Mouse (Mus musculus): ENCODE measurements around the gene Ltb. TPM values are rescaled to one million over a fixed set of nuclear protein-coding genes. Genes with fewer than 3 reads are reported as not detected.
A peak's percentile ranks its signal among the peaks of the same experiment; 100 is the strongest.

The Ltb gene
- polyA plus RNA-seq, 1 experiment from 2014 or later = 0.22 TPM

- H3K27me3 ChIP-seq = no peaks in the 10 kb centered on the region
- H3K9ac ChIP-seq = peak within 1 kb of the TSS; percentile 77
- WGBS = under 1% methylated on average over 35 of the region's 35 CpGs
- peak within 1 kb of the TSS; percentile 95 for H3K27ac ChIP-seq (replicated peaks)
- H3K4me3 ChIP-seq = peak within 1 kb of the TSS; percentile 53
- no peaks in the 10 kb centered on the region for H3K9me3 ChIP-seq
- ATAC-seq (ENCODE audit: low read depth) = peak; percentile 87
- peaks cover 9% of the 10 kb centered on the region for H3K36me3 ChIP-seq
- peak within 1 kb of the TSS; percentile 97 for H3K4me2 ChIP-seq
- peaks cover 53% of the 10 kb centered on the region for H3K4me1 ChIP-seq (replicated peaks)
Measured at GRCm38 (mm10) chr17:35235614-35236389, 41.6 kb downstream of the Ltb start, which contains the start of gene Nfkbil1. Gene Nfkbil1, minus strand, starts transcription at chr17:35235792.

- peaks cover 55% of the 10 kb centered on the region for H3K4me1 ChIP-seq (replicated peaks)
- WGBS = 1% methylated on average over 18 of the region's 18 CpGs
- ATAC-seq (ENCODE audit: low read depth) = peak; percentile 86
Measured at GRCm38 (mm10) chr17:35236390-35236746, 42.1 kb downstream of the Ltb start.

DNA sequence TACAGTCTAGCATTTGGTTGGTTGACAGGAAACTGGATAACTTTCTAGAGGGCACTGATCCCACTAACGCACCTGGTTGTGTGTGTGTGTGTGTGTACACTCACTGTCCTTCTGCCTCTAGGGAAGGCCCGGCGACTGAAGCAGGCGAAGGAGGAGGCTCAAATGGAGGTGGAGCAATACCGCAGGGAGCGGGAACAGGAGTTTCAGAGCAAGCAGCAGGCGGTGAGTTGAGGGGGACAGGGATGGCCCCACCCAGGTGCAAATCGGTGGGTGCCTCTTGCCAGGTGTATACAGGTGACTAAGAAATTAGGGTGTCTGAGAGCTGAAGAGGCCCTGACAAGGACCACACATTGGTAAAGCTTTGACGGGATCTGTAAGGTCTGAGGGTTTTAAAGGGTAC lies 42.8 kb downstream of the Ltb start:
- 0 out of 2 replicates have a peak, but pooled peaks cover 3% of the 10 kb centered on the region for H3K36me3 ChIP-seq
- ATAC-seq (ENCODE audit: low read depth) = no peak
- H3K27ac ChIP-seq (replicated peaks) = peak overlapping the region; percentile 95
- H3K4me3 ChIP-seq = peak overlapping the region; percentile 53
- no peaks in the 10 kb centered on the region for H3K27me3 ChIP-seq
- H3K4me1 ChIP-seq (replicated peaks) = peaks cover 52% of the 10 kb centered on the region
- 78% methylated on average over 9 of the region's 9 CpGs for WGBS
- no peaks in the 10 kb centered on the region for H3K9me3 ChIP-seq
- H3K4me2 ChIP-seq = peak overlapping the region; percentile 97
- H3K9ac ChIP-seq = peak overlapping the region; percentile 77

More at GRCm38 (mm10) chr17:35236390-35236746, 42.1 kb downstream of the Ltb start:
- Histone ChIP-seq H3K9ac (peak overlapping the region; percentile 77), H3K9me3 (no peaks in the 10 kb centered on the region), H3K4me2 (peak overlapping the region; percentile 97), H3K27me3 (no peaks in the 10 kb centered on the region), H3K4me3 (peak overlapping the region; percentile 53), H3K36me3 (peaks cover 3% of the 10 kb centered on the region; the same call in 1 of the 2 replicates), H3K27ac (replicated peaks) (peak overlapping the region; percentile 95)

- 85% methylated on average over 12 of the region's 12 CpGs for WGBS
- no peak for ATAC-seq (ENCODE audit: low read depth)
- peak overlapping the region; percentile 53; the same call in 1 of the 2 replicates for H3K4me3 ChIP-seq
- H3K27me3 ChIP-seq = no peaks in the 10 kb centered on the region
- H3K27ac ChIP-seq (replicated peaks) = no peak overlapping the region
- H3K9me3 ChIP-seq = no peaks in the 10 kb centered on the region
- H3K36me3 ChIP-seq = 0 out of 2 replicates have a peak, but pooled peaks cover 3% of the 10 kb centered on the region
- H3K4me1 ChIP-seq (replicated peaks) = peaks cover 47% of the 10 kb centered on the region
- peak overlapping the region; percentile 97 for H3K4me2 ChIP-seq
- H3K9ac ChIP-seq = peak overlapping the region; percentile 77
Measured at GRCm38 (mm10) chr17:35237504-35237903, 43.3 kb downstream of the Ltb start.

DNA sequence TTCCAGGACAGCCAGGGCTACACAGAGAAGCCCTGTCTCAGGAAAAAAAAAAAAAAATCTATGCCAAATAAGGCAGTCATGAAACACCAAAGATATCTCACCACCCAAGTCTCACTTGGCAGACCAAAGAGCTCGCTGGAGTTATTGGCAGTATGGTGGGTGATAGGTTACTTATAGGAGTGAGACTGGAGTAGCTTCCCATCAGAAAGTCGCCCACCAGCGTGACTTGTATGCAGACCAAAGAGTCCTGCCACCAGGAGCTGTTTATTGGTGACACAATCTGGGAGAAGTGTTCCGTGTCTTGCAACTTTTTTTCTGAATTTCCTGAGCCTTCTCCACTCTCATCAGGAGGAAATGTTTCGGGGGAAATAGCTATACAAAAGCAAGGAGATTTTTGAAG lies 45.5 kb downstream of the Ltb start:
- no peak for ATAC-seq (ENCODE audit: low read depth)

DNA sequence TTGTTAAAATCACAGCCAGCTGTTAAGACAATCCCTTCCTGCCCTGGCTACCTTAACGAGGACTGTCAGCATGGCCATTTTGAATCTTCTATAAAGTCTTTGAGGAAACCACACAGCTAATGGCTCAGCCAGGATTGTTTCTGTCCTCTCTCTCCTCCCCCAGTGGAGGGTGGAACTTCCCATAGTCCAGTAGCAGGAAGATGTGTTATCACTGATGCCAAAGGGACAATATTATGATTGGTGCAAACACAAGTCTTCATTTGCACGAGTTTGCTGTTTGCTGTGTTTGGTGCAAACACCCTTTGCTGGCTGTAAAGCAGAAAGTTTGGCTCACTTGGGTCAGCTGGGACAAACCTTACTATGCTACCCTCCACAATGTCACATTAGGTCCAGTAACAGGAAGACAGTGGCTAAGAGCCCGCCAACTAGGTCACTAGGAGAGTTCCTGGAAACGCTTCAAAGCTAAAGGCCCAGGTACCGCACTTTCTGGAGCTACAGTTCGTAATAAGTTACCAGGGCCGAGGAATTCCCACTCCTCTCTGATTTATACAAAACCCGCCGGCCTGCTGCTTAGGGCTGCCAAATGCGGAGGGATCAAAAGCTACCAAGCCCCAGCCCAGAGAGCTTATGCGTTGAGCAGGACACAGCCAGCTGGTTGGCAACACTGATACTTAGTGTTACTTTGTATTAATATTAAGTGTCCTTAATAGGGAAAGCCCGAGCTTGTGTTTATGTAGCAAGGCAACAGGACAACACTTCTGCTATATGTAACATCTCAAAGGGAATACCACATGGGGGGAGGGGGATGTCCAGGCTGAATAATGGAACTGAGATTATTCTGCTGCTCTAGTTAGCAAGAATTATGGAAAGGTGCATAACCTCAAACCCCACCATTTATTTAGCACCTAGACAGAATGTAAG lies 46.4 kb downstream of the Ltb start:
- peaks cover 50% of the 10 kb centered on the region for H3K4me1 ChIP-seq (replicated peaks)
- no peaks in the 10 kb centered on the region for H3K27me3 ChIP-seq
- peak; percentile 0; the same call in 1 of the 2 replicates for ATAC-seq (ENCODE audit: low read depth)
- peak overlapping the region; percentile 99 for H3K4me3 ChIP-seq
- H3K36me3 ChIP-seq = peaks cover 26% of the 10 kb centered on the region
- H3K27ac ChIP-seq (replicated peaks) = peak overlapping the region; percentile 100
- H3K9me3 ChIP-seq = no peaks in the 10 kb centered on the region
- H3K4me2 ChIP-seq = peak overlapping the region; percentile 93
- peak overlapping the region; percentile 100 for H3K9ac ChIP-seq
- WGBS = 33% methylated on average over 12 of the region's 12 CpGs

More for the DNA sequence above, 45.5 kb downstream of the Ltb start:
- Histone ChIP-seq H3K27me3 (no peaks in the 10 kb centered on the region), H3K27ac (replicated peaks) (peak overlapping the region; percentile 100; the same call in 1 of the 2 replicates), H3K9me3 (no peaks in the 10 kb centered on the region), H3K4me1 (replicated peaks) (peaks cover 46% of the 10 kb centered on the region), H3K36me3 (peaks cover 16% of the 10 kb centered on the region), H3K4me2 (no peak overlapping the region), H3K4me3 (no peak overlapping the region), H3K9ac (no peak overlapping the region)
- WGBS = 87% methylated on average over 5 of the region's 5 CpGs

GRCm38 (mm10) chr17:35241305-35242014 lies 47.2 kb downstream of the Ltb start, which contains the start of gene Ddx39b:
Gene Ddx39b, plus strand, starts transcription at chr17:35241746.
- peak within 1 kb of the TSS; percentile 99 for H3K4me3 ChIP-seq
- no peaks in the 10 kb centered on the region for H3K27me3 ChIP-seq
- WGBS = under 1% methylated on average over 66 of the region's 69 CpGs
- H3K4me2 ChIP-seq = peak within 1 kb of the TSS; percentile 93
- peaks cover 34% of the 10 kb centered on the region for H3K36me3 ChIP-seq
- no peaks in the 10 kb centered on the region for H3K9me3 ChIP-seq
- H3K27ac ChIP-seq (replicated peaks) = peak within 1 kb of the TSS; percentile 100
- peaks cover 58% of the 10 kb centered on the region for H3K4me1 ChIP-seq (replicated peaks)
- peak; percentile 89 for ATAC-seq (ENCODE audit: low read depth)
- H3K9ac ChIP-seq = peak within 1 kb of the TSS; percentile 100

DNA sequence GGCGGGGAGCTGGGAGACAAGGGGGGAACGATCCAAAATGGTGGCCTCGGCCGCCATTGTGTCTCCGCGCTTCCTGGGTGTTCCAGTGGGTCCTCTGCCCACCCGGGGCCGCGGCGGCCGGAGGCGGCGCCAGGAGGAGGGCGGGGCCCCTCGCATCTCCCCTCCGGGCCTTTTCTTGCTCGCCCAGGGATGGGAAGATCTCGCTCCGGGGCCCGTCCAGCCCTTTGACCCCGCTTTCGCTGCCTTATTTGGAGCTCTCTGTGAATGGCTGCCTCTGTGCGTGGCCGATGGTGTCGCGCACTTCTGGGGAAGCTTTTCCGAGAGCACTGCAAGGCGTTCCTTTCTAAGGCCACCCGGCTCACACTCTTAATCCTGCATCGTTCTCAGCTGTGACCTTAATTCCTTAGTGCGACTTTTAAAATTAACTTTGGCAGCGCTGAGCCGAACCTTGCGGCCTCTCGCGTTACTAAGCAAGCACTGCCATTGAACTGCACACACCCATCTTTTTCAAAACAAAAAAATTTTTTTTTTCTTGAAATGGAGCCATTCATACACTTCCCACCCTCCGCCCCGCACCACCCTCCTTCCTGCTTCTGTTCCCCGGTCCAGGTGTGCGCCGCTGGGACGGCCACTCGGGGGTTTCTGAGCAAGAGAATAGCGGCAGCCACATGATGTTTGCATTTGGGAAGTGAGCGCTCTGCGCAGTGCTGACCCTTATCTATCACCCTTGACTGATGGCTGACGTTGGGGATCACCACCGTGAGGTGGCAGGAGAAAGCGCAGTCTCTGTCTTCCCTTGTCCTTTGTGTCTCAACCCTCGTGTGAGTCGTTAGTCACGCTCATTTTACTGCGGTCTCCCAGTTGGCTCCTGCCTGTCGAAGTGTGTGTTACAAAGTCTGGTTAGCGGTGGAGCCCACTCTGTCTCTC lies 48.0 kb downstream of the Ltb start:
- Histone ChIP-seq H3K9me3 (no peaks in the 10 kb centered on the region), H3K9ac (peak overlapping the region; percentile 100), H3K4me1 (replicated peaks) (peaks cover 58% of the 10 kb centered on the region), H3K27ac (replicated peaks) (peak overlapping the region; percentile 100), H3K4me2 (peak overlapping the region; percentile 93), H3K36me3 (peaks cover 42% of the 10 kb centered on the region), H3K27me3 (no peaks in the 10 kb centered on the region), H3K4me3 (peak overlapping the region; percentile 99)
- ATAC-seq (ENCODE audit: low read depth) = peak; percentile 40
- WGBS = 0% methylated on average over 55 of the region's 55 CpGs

DNA sequence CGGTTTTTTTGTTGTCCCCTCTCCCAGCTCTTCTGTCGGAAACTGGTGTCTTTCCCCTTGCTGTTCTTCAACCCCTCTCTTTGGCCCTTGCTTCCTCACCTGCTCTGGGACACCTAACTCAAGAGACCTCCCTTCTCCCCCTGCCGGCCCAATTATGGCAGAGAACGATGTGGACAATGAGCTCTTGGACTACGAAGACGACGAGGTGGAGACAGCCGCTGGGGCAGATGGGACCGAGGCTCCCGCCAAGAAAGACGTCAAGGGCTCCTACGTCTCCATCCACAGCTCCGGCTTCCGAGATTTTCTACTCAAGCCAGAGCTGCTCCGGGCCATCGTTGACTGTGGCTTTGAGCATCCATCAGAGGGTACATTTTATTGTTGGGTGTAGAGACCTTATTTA lies 48.8 kb downstream of the Ltb start:
- peaks cover 55% of the 10 kb centered on the region for H3K4me1 ChIP-seq (replicated peaks)

GRCm38 (mm10) chr17:35244999-35245398 lies 50.8 kb downstream of the Ltb start:
- H3K36me3 ChIP-seq = peaks cover 69% of the 10 kb centered on the region
- H3K4me3 ChIP-seq = peak overlapping the region; percentile 99
- ATAC-seq (ENCODE audit: low read depth) = no peak
- no peaks in the 10 kb centered on the region for H3K27me3 ChIP-seq
- peak overlapping the region; percentile 93 for H3K4me2 ChIP-seq
- no peak overlapping the region for H3K27ac ChIP-seq (replicated peaks)
- H3K4me1 ChIP-seq (replicated peaks) = peaks cover 53% of the 10 kb centered on the region
- H3K9ac ChIP-seq = peak overlapping the region; percentile 100
- WGBS = 78% methylated on average over 2 of the region's 2 CpGs
- no peaks in the 10 kb centered on the region for H3K9me3 ChIP-seq

More for the DNA sequence above, 48.8 kb downstream of the Ltb start:
- Histone ChIP-seq H3K27ac (replicated peaks) (peak overlapping the region; percentile 100), H3K4me2 (peak overlapping the region; percentile 93), H3K4me3 (peak overlapping the region; percentile 99), H3K27me3 (no peaks in the 10 kb centered on the region), H3K9ac (peak overlapping the region; percentile 100), H3K9me3 (no peaks in the 10 kb centered on the region), H3K36me3 (peaks cover 50% of the 10 kb centered on the region)
- ATAC-seq (ENCODE audit: low read depth) = no peak
- WGBS = 2% methylated on average over 16 of the region's 16 CpGs

Measured in neural tube, embryonic 13.5 days (tissue).